ENCODE assay signal across 9 mouse cellular contexts in the genomic region with DNA sequence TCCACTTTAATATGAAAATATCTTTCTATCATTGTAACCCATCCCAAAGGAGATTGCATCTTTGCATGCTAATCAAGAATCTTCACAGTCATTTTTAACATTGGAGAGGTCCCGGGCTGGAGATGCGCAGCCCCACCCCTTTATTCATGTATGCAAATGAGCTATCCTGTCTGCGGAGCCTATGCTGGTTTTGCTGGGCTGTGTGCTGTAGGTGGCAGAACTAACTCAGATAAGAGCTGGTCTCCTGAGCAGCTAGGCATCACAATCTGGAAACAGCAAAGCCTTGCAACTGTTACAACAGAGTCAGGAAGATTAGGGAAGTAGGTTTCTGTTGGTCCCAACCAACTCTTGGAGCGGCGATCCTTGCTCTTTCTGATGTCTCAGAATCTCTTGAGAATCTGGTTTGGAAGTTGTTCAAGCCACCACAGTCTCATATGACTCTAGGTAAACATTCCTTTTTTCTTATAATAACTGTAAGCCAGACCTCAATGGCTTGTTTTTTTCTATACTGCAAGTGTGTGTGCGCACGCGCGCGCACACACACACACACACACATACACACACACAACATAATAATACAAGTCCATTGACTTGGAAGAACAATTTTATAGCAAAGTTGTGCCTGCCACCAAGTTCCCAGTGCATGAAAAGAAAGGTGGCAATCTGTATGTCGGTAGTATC.
A peak's percentile ranks its signal among the peaks of the same experiment; 100 is the strongest.
DNase-seq lines count a peak whose midpoint lies in the region; ATAC-seq and TF ChIP-seq lines count a peak whose summit lies in the region.
"Had no signal": no experiment of that assay in that cellular context is flagged by ENCODE, and none has a peak within 500 bp of the region (broad histone marks: within the 10 kb centered on the region; RNA-seq: fewer than 3 reads in every experiment).

No protein-coding gene starts in this region.

- H3K27me3 ChIP-seq in kidney, adult 2 months (replicated peaks; ENCODE audit: control insufficient read depth, insufficient read depth, low read length) = no peaks in the 10 kb centered on the region
- H3K27me3 ChIP-seq: liver, embryonic 13.5 days had no signal

- 70% methylated on average over 11 of the region's 11 CpGs for WGBS in kidney, adult 2 months

- no peak overlapping the region for H3K27ac ChIP-seq in kidney, adult 2 months (ENCODE audit: insufficient read depth, low read depth, low read length)
- H3K27ac ChIP-seq: liver, embryonic 13.5 days had no signal

- no peaks in the 10 kb centered on the region for H3K36me3 ChIP-seq in kidney, adult 2 months (ENCODE audit: control insufficient read depth, insufficient read depth, low read length)
- H3K36me3 ChIP-seq: liver, embryonic 13.5 days had no signal

- DNase-seq in cerebellum, postnatal 10 days = peak; percentile 56
- peak; percentile 63 for DNase-seq in embryo, embryonic 11 days
- peak; percentile 41 for DNase-seq in kidney, adult 2 months
- peak; percentile 38 to 50 for DNase-seq in left cerebral cortex, postnatal 36 days (ENCODE audit: low spot score in 2 of 2)
- peak; percentile 16 for DNase-seq in right cerebral cortex, postnatal 14 days
- DNase-seq in testis, postnatal 14 days (ENCODE audit: low spot score) = no peak
- no peak for DNase-seq in heart, adult 9 months (ENCODE audit: low spot score in 2 of 2)
- DNase-seq: liver, embryonic 13.5 days had no signal

- TF ChIP-seq POLR2A in kidney, adult 2 months (IDR thresholded peaks at IDR 0.05; ENCODE audit: low read depth, low read length) = no peak

- no peak for ATAC-seq in cerebellum, adult (ENCODE audit: insufficient number of reproducible peaks, low FRiP score, low TSS enrichment)

- no peak overlapping the region for H3K4me3 ChIP-seq in kidney, adult 2 months (ENCODE audit: insufficient read depth, low read depth, low read length)
- H3K4me3 ChIP-seq: liver, embryonic 13.5 days had no signal

- 0 out of 2 replicates have a peak, but pooled peaks have one; percentile 20 for TF ChIP-seq CTCF in kidney, adult 2 months (conservative IDR thresholded peaks at IDR 0.05; ENCODE audit: insufficient read depth, insufficient read length, low read depth, low read length)

- 0 out of 2 replicates have a peak, but pooled peaks cover 4% of the 10 kb centered on the region for H3K4me1 ChIP-seq in kidney, adult 2 months (ENCODE audit: control insufficient read depth, insufficient read depth, low read length)
- H3K4me1 ChIP-seq: liver, embryonic 13.5 days had no signal

- intact Hi-C loops in left cerebral cortex, postnatal 36 days (cut with DNase I) = loop anchor here (5.0 to 10.0 kb wide), 2 partner anchors 794 to 921 kb away; no protein-coding TSS in a partner anchor

Comparison
In these comparisons a context has a peak if more than half of its experiments do, and no peak if none do; other contexts are left out.
1. DNase-seq: peak in cerebellum, postnatal 10 days (2 of 2), embryo, embryonic 11 days (single experiment), kidney, adult 2 months (single experiment), left cerebral cortex, postnatal 36 days (2 of 2) and right cerebral cortex, postnatal 14 days (single experiment); none in testis, postnatal 14 days (single experiment) and heart, adult 9 months (0 of 2).